Mouse (Mus musculus) CH12.LX (cell line): ENCODE measurements around the gene Sdccag8.

Experiments
- BHLHE40 ChIP-seq: IDR thresholded peaks from 2 replicates; pipeline ENCODE4 v1.6.1; 2011; ENCODE audit warnings: mild to moderate bottlenecking, low read depth, low read length, improper control_type of control experiment
- CTCF ChIP-seq, 2 experiments: IDR thresholded peaks in 1 of 2; conservative IDR thresholded peaks in 1 of 2; 2 replicates each; pipeline ENCODE4 v1.5.1; 2011 to 2012; ENCODE audit warnings: low read depth in 2 of 2, low read length in 2 of 2, improper control_type of control experiment in 1 of 2, inconsistent platforms in 1 of 2, mild to moderate bottlenecking in 1 of 2, moderate library complexity in 1 of 2
- ELF1 ChIP-seq: IDR thresholded peaks from 2 replicates; pipeline ENCODE4 v1.6.1; 2014; ENCODE audit warnings: low read depth, mild to moderate bottlenecking, inconsistent platforms, low read length, improper control_type of control experiment
- MAFK ChIP-seq: IDR thresholded peaks from 2 replicates; pipeline ENCODE4 v1.6.1; 2011; ENCODE audit warnings: low read length, improper control_type of control experiment; ENCODE audit not compliant: insufficient replicate concordance
- POLR2A ChIP-seq: IDR thresholded peaks from 2 replicates; pipeline ENCODE4 v1.6.1; 2011; ENCODE audit warnings: low read depth, mild to moderate bottlenecking, improper control_type of control experiment, low read length
- TBP ChIP-seq: conservative IDR thresholded peaks from 2 replicates; pipeline ENCODE4 v1.6.1; 2011; ENCODE audit warnings: low read depth, low read length, improper control_type of control experiment

DNA sequence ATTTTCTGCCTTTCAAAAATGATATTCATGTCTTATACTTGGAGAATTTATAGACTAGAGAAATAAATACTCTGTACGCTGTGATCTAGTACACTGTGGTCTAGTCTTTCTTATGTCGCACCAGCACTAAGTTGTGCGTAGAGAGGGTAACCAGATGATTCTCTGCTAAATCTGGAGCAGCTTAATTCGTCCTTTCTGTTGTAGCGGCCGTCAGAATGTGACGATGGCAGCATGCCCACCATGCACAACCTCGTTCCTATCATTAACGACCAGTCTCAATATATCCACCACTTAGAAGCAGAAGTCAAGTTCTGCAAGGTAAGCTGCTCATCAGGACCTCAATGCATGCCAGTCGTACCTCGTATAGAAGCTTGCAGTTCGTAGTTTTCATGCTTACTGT is 14.2 kb downstream of the Sdccag8 start:
- TF ChIP-seq POLR2A: no peak
- no peak for TF ChIP-seq TBP
- TF ChIP-seq BHLHE40: no peak
- no peak for TF ChIP-seq CTCF (conservative IDR thresholded peaks at IDR 0.05 in 1 of 2, IDR thresholded peaks at IDR 0.05 in 1 of 2; ENCODE audit: low read depth in 2 of 2, low read length in 2 of 2)
- TF ChIP-seq MAFK: no peak
- TF ChIP-seq ELF1: no peak
